Mouse (Mus musculus) adrenal gland, postnatal 4 days (tissue): ENCODE results near the gene Tpbgl. TPM values are rescaled to one million over a fixed set of nuclear protein-coding genes. Genes with fewer than 3 reads are reported as not detected.

Experiments
- DNase-seq, 2 experiments: peaks; one replicate each; pipeline ENCODE4 v3.0.0; 2021 to 2022; ENCODE audit warnings: low spot score in 2 of 2, mixed read lengths in 2 of 2
- total RNA-seq, 2 experiments: library from RNA; stranded (reverse); gene quantifications; 2 replicates each; pipeline ENCODE4 v1.2.3; 2021

Tpbgl gene
- total RNA-seq, 2 experiments from 2014 or later, result 12.7 to 14.2 TPM

GRCm38 (mm10) chr7:99582867-99583266 is 44.0 kb downstream of the Tpbgl start:
- DNase-seq, result no peak

GRCm38 (mm10) chr7:99582306-99582705 is 44.6 kb downstream of the Tpbgl start:
- DNase-seq, result no peak

- no peak for DNase-seq
These were observed 46.7 kb downstream of the Tpbgl start for GRCm38 (mm10) chr7:99580247-99580646.

GRCm38 (mm10) chr7:99579491-99580190 is 47.3 kb downstream of the Tpbgl start:
- DNase-seq, result no peak

- no peak for DNase-seq
These were observed 48.7 kb downstream of the Tpbgl start for GRCm38 (mm10) chr7:99578246-99578645.

Other genes with a start within 250 kb of the Tpbgl start
- 10 to 100 TPM; 18.4 to 23.4 TPM for gene Gdpd5, start 245.7 kb downstream of the Tpbgl start, total RNA-seq
- 1 to 10 TPM; 2.1 to 3.6 TPM for gene Klhl35, start 161.1 kb downstream of the Tpbgl start, total RNA-seq
- 100 to 1,000 TPM; 720 TPM for gene Rps3, start 143.4 kb downstream of the Tpbgl start, total RNA-seq
- 10 to 100 TPM; 74.9 to 76.9 TPM for gene Arrb1, start 91.6 kb downstream of the Tpbgl start, total RNA-seq
- gene Slco2b1, start 84.2 kb upstream of the Tpbgl start, total RNA-seq, result 10 to 100 TPM; 14.6 to 15.3 TPM
- not detected for gene Olfr520, start 103.2 kb upstream of the Tpbgl start, total RNA-seq
- gene Olfr521, start 136.4 kb upstream of the Tpbgl start, total RNA-seq, result not detected
- gene Neu3, start 201.3 kb upstream of the Tpbgl start, total RNA-seq, result 1 to 10 TPM; 4.4 to 4.6 TPM
- 1 to 10 TPM; 2.0 to 3.4 TPM for gene Xrra1, start 232.0 kb upstream of the Tpbgl start, total RNA-seq
- gene Spcs2, start 236.4 kb upstream of the Tpbgl start, total RNA-seq, result 100 to 1,000 TPM; 173 to 175 TPM